Mouse (Mus musculus) thymus, adult 2 months (tissue): ENCODE results near the gene Myo3b. TPM values are rescaled to one million over a fixed set of nuclear protein-coding genes. Genes with fewer than 3 reads are reported as not detected.

Experiments used
- DNase-seq: peaks from one replicate; pipeline ENCODE4 v3.0.0; 2021
- H3K27ac ChIP-seq: fragments of 200-500 bp; 2 replicates; pipeline ENCODE4 v1.5.1; 2012; ENCODE audit warnings: low read length, control low read depth; ENCODE audit not compliant: control insufficient read depth, insufficient read depth
- H3K27me3 ChIP-seq: fragments of 200-500 bp; 2 replicates; pipeline ENCODE4 v1.6.1; 2012; ENCODE audit warnings: mild to moderate bottlenecking, low read length, moderate library complexity, mixed read lengths; ENCODE audit not compliant: control insufficient read depth, insufficient read depth
- H3K36me3 ChIP-seq: fragments of 200-500 bp; 2 replicates; pipeline ENCODE4 v1.6.1; 2012; ENCODE audit warnings: mild to moderate bottlenecking, low read length, moderate library complexity; ENCODE audit not compliant: control insufficient read depth, insufficient read depth
- H3K4me1 ChIP-seq: fragments of 200-500 bp; replicated peaks from 2 replicates; pipeline ENCODE4 v1.6.1; 2012; ENCODE audit warnings: low read length; ENCODE audit not compliant: control insufficient read depth, insufficient read depth
- H3K4me3 ChIP-seq: fragments of 200-500 bp; 2 replicates; pipeline ENCODE4 v1.5.1; 2012; ENCODE audit warnings: mild to moderate bottlenecking, low read length, control low read depth, moderate library complexity; ENCODE audit not compliant: control insufficient read depth, insufficient read depth
- CTCF ChIP-seq: fragments of 200-500 bp; IDR thresholded peaks from 2 replicates; pipeline ENCODE4 v1.5.1; 2012; ENCODE audit warnings: mild to moderate bottlenecking, control low read depth, low read length, moderate library complexity, borderline replicate concordance; ENCODE audit not compliant: control insufficient read depth, poor library complexity, insufficient read depth; ENCODE audit errors: extremely low read depth
- POLR2A ChIP-seq: fragments of 200-500 bp; IDR thresholded peaks from 2 replicates; pipeline ENCODE4 v1.6.1; 2012; ENCODE audit warnings: mild to moderate bottlenecking, low read length, control low read depth, moderate library complexity; ENCODE audit not compliant: control insufficient read depth, poor library complexity, insufficient read depth; ENCODE audit errors: extremely low read depth
- WGBS: fragments of 180-500 bp; shearing (Covaris S2); methylation state at CpG from one replicate; pipeline ENCODE4 v1.1.7; 2018; 5-methylcytosine and 5-hydroxymethylcytosine counted together
- polyA plus RNA-seq: library from polyadenylated mRNA; depleted of rRNA; stranded (reverse); fragments of >200 nt; gene quantifications from 2 replicates; pipeline ENCODE4 v1.2.3, GENCODE M21; 2012

The Myo3b gene
- polyA plus RNA-seq, 1 experiment: 0.94 TPM

DNA sequence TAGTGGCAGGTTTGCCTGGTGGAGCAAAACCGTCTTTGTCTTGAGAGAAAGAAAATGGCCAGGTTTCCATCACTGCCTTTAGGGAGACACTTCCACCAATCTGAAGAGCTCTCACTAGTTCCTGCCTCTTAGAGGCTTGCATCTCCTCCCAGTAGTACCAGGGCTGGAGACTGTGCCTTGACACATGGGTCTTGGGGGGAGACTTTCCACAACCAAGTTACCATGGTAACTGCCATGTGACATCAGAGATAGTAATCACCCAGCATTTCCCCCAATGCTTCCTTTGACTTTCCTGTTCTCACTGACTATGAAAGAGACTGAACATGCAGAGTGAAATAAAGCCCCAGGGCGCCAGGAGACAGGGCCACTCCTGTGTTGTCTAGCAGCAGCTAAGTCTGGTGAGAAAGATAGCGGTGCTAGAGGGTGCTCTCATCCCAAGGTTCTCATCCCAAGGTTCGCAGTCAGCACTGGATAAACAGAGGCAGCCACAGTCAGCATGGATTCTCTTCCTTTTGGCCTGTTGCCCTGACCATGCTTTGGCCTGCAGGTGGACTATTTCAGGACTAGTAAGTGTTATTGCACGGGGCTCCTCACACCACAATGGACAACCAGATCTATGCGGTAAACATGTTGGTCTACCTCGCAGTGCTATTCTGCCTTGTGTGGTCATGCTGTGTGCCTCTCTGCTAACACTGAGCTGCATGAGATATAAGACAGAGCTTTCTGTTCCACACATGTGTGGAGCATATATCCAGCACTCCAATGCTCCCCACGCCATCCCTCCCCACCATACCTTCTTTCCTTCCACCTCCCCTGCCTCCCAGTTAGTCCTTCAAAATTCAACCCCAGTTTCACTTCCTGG is 223.0 kb downstream of the Myo3b start:
- no peak for TF ChIP-seq CTCF
- TF ChIP-seq POLR2A: no peak
- Histone ChIP-seq H3K4me3 (no peak overlapping the region), H3K27me3 (no peaks in the 10 kb centered on the region), H3K4me1 (peaks cover 6% of the 10 kb centered on the region; the same call in 1 of the 2 replicates), H3K27ac (no peak overlapping the region), H3K36me3 (no peaks in the 10 kb centered on the region)
- DNase-seq: peak; percentile 13
- WGBS: 19% methylated on average over 8 of the region's 8 CpGs

DNA sequence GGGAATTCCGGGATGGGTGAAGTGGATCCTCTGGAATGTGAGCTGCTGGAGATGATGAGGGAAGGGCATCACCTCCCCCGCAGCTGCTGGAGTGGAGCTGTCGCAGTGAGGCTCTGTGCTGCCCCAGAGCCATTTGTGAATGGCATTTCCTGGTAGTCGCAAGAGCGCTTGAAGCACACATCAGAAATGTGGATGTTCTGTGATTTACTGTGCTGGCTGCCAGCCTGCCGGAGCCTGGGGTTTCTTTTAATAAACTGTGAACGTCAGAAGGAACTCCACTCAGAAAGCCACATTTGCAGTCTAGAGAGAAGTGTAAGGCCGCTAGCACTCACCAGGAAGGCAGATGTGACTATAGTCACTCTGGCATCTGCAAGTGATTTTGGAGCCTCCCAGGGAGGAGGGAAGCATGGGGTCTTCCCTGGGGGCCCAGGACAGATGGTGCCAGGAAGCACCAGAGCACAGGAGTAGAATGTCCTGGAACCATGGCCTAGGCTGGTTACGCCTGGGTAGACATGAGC is 223.7 kb downstream of the Myo3b start:
- DNase-seq: no peak
- no peak overlapping the region for H3K27ac ChIP-seq
- 19% methylated on average over 9 of the region's 9 CpGs for WGBS
- no peaks in the 10 kb centered on the region for H3K36me3 ChIP-seq
- no peak overlapping the region for H3K4me3 ChIP-seq
- no peaks in the 10 kb centered on the region for H3K27me3 ChIP-seq
- peaks cover 6% of the 10 kb centered on the region; the same call in 1 of the 2 replicates for H3K4me1 ChIP-seq
- no peak for TF ChIP-seq POLR2A

DNA sequence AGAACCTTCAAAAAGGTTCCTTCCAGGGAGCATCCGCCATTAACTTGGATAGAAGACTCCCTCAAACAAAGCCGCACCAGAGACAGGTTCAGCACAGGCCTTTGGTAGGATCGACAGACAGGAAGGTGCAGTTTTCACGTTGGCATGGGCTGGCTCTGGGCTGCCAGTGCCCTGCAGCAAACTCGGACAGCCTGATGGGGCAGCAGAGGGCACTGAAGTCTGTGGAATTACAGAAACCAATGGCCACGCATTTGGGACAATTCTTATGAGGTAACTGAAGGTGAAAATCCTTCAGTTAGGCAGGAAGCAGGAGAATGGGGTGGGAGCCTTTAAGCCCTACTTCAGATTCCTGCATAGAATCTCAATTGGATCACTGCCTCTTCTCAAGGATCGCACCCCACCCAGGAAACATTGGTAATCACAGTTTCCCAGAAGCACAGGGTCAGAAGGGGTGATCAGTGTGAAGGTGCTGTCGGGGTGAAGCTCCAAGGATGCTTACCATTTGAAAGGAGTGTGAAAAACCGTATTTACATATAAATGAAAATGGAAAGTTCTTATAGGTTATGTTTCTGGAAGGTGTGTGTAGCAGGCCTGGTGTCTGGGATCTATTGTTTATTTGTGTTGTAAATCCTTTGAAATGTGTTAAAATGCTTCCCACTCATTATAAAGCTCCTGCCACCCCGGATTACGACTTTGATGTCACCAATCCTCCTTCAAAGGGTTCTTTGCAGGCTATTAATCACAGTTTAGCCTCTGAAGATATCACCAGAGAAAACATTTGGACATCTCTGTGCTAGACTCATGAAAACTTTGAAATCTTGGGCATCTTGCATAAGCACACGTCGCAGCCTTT is 239.7 kb downstream of the Myo3b start:
- Histone ChIP-seq H3K4me3 (no peak overlapping the region), H3K27me3 (no peaks in the 10 kb centered on the region), H3K4me1 (no peaks in the 10 kb centered on the region), H3K36me3 (no peaks in the 10 kb centered on the region), H3K27ac (no peak overlapping the region)
- DNase-seq: no peak
- WGBS: 39% methylated on average over 13 of the region's 13 CpGs
- TF ChIP-seq POLR2A: no peak
- TF ChIP-seq CTCF: no peak

- no peaks in the 10 kb centered on the region for H3K36me3 ChIP-seq
- no peaks in the 10 kb centered on the region for H3K27me3 ChIP-seq
- TF ChIP-seq CTCF: no peak
- TF ChIP-seq POLR2A: no peak
- H3K27ac ChIP-seq: peak overlapping the region; percentile 6; the same call in 1 of the 2 replicates
- no peaks in the 10 kb centered on the region for H3K4me1 ChIP-seq
- WGBS: 73% methylated on average over 1 of the region's 1 CpGs
- DNase-seq: peak; percentile 18
- no peak overlapping the region for H3K4me3 ChIP-seq
Observed at GRCm38 (mm10) chr2:70284109-70284508, 245.2 kb downstream of the Myo3b start.

- no peak overlapping the region for H3K4me3 ChIP-seq
- TF ChIP-seq POLR2A (no peak), CTCF (no peak)
- H3K4me1 ChIP-seq: no peaks in the 10 kb centered on the region
- no peak for DNase-seq
- no peaks in the 10 kb centered on the region for H3K27me3 ChIP-seq
- 56% methylated on average over 5 of the region's 5 CpGs for WGBS
- no peak overlapping the region for H3K27ac ChIP-seq
- no peaks in the 10 kb centered on the region for H3K36me3 ChIP-seq
Observed at GRCm38 (mm10) chr2:70291063-70291462, 252.1 kb downstream of the Myo3b start.

GRCm38 (mm10) chr2:70292776-70293175 is 253.8 kb downstream of the Myo3b start:
- no peak for DNase-seq
- Histone ChIP-seq H3K27ac (no peak overlapping the region), H3K4me3 (no peak overlapping the region), H3K27me3 (no peaks in the 10 kb centered on the region), H3K4me1 (no peaks in the 10 kb centered on the region), H3K36me3 (no peaks in the 10 kb centered on the region)
- TF ChIP-seq CTCF (no peak), POLR2A (no peak)
- 78% methylated on average over 3 of the region's 3 CpGs for WGBS
